Mouse (Mus musculus) ES-Bruce4 (cell line): ENCODE results near the gene Ctdsp2.

Experiments used
- CTCF ChIP-seq: IDR thresholded peaks from one replicate; pipeline ENCODE4 v1.8.1; 2011; ENCODE audit warnings: low read depth, low read length
- POLR2A ChIP-seq: IDR thresholded peaks from one replicate; pipeline ENCODE4 v1.8.1; 2011; ENCODE audit warnings: low read length; ENCODE audit not compliant: insufficient read depth

DNA sequence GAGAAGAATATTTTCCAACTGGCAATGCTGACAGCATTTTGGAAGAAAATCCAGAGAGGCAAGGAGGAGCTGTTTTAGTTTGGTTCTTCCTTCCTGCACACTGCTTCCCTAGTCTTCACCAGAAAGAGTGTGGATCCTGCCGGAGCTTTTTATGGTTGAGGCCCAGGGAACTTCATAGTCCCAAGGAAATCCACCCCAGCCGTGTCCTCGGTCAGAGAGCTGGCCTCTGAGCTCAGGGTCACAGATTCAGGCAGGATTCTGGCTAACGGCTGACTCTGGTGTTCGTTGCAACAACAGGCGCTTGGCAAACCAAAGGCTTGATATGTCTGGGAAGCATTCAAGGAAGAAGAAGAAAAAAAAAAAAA is 15.6 kb upstream of the Ctdsp2 start:
- TF ChIP-seq CTCF, result no peak
- no peak for TF ChIP-seq POLR2A
